Mouse (Mus musculus) cortical plate, adult 2 months (tissue): ENCODE data around the gene Ppme1.

Experiments used
- CTCF ChIP-seq: fragments of 200-500 bp; IDR thresholded peaks from 2 replicates; pipeline ENCODE4 v1.5.1; 2011; ENCODE audit warnings: mild to moderate bottlenecking, control low read depth, low read length; ENCODE audit not compliant: insufficient read depth; ENCODE audit errors: extremely low read depth
- POLR2A ChIP-seq: fragments of 200-500 bp; IDR thresholded peaks from 2 replicates; pipeline ENCODE4 v1.6.1; 2011; ENCODE audit warnings: mild to moderate bottlenecking, low read length, control low read depth; ENCODE audit not compliant: insufficient read depth; ENCODE audit errors: extremely low read depth

GRCm38 (mm10) chr7:100335921-100336320 lies 36.2 kb downstream of the Ppme1 start:
- TF ChIP-seq CTCF (no peak), POLR2A (no peak)
